Mouse (Mus musculus) retina, postnatal 1 day (tissue): Measurements from ENCODE around the gene Gm38393.

Experiments
- DNase-seq: peaks from one replicate; pipeline ENCODE4 v3.0.0-alpha.2; 2012

Gm38393 gene

DNA sequence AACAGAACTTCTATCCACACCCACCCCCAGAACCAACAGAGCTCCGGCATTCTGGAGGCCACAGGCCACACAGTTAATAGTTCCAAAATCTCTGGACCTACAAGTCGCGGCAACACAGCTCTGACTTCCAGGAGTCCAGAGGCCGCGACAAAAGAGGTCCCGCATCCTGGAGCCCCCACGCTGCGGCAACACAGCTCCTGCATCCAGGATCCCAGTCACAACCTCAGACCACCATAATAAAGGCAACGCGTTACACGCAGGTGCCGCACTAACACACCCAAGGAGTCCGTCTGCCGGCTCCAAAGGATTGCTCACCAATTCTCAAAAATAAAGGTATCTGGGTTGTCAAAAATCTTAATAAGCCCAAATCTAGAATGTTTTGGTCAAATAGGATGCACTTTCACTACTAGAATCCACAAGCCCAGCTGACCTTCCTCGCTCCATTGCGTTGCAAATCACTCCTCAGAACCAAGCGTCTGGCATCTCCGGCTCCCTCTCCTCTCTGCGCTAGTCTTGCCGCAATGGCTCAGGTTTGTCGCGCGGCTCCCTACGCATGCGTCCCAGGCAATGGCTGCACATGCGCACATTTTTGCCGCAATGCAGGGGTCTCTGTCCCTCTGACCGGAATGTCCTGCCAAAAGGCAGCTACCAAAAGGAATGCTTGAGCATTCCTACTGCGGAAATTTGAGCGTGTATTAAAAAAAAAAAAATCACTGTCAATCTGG lies at the start of gene Gm38393, which contains the start of gene Snurf:
Gene Gm38393 (minus strand): TSS at position 459 of the 725 bp plus-strand sequence.
Gene Snurf (minus strand): TSS at position 444 of the 725 bp plus-strand sequence.
- DNase-seq: peak; percentile 79

- peak; percentile 25 for DNase-seq
Measured at GRCm38 (mm10) chr7:60047481-60048201, 42.8 kb upstream of the Gm38393 start.

DNA sequence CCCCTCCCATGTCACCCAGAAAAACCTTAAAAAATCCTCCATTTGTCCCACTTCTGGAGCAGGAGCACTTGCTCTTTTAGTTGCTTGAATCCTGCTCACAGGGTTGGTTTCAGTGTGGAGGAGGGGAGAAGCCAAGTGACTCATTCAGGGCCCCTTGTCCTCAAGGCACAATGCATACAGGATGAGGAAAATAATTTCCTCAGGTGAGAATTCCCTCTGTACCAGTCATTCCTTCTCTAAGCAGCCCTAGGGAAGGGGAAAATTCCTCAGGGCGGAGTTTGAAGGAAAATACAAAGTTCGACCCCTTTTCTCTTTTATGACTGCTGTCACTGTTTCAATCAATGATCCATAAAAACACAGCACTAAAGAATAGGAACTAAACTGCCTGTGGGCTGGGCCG lies 8.3 kb upstream of the Gm38393 start:
- DNase-seq: no peak

DNA sequence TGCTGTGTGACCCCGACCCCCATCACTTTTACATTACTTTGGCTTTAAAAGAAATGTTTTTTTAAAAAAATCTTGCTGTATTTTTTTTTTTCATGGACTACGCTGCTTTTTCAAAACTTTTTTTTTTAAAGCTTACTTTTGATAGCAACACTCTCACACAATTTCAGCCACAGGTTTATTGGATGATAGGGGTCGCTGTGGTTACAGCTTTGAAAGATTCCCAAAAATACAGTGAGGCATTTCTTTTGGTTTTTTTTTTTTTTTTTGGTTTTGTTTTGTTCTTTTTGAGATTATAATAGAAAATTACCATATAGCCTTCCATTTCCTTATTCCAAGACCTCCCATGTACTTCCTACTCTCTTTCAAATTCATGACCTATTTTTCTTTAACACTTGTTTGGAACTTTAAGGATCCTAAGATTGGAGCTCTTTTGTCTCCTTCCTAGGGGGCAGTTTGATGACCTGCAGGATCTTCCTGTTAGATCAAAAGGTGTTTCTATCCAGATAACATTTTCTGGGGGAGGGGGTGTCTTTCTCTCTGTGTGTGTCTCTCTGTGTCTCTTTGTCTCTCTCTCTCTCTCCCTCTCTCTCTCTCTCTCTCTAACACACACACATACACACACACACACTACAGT lies 3.0 kb upstream of the Gm38393 start:
- DNase-seq: peak; percentile 9

DNA sequence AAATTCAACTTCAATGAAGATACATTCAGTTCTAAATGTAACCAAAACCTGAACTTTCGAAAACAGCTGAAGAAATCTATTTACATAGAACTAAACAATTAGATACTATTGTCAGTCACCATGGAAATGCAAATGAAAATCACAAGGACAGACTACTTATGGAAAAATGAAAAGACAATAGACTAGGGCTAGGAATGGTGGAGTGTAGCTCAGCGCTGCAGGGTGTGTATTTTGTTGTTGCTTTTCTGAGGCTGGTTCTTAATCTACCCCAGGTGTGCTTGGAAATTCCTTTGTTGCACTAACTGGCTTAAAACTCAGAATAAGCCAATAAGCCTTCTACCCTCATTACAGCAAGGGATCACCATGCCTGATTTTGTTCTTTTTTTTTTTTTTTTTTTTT lies 1.4 kb upstream of the Gm38393 start:
- DNase-seq: peak; percentile 5

- DNase-seq: peak; percentile 86
Measured at GRCm38 (mm10) chr7:60003921-60004605, 801 bp downstream of the Gm38393 start.

GRCm38 (mm10) chr7:60003006-60003865 lies 1.6 kb downstream of the Gm38393 start:
- peak; percentile 79 for DNase-seq

GRCm38 (mm10) chr7:59978646-59979045 lies 26.2 kb downstream of the Gm38393 start:
- DNase-seq: no peak
